Mouse (Mus musculus): ENCODE measurements at regions not wholly inside any gene's neighbourhood (a gene's known extent, or its start where the extent isn't known, plus 50 kb on each side); places are given as distances from the start of the nearest gene placed in this dataset.

DNA sequence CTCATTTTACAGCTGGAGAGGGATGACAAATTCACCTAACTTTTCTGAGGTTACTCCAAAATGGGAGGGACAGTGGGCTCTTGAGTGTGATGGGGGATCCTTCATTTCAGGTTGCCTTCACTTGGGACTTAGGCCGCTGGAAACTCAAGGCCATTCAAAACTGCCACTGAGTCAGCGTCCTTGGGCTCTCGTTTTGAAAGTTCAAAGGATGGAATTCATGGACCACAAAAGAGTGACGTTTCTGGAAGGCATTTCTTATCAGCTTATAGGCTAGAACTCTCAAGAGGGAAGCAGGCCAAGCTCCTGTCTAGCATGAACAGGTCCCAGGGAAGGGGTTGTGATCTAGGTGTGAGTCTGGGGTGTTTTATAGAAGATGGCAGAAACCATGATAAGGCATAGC lies 233.3 kb downstream of the Csl start:
- in situ Hi-C loops (cut with MseI, MboI) = no loop called here

DNA sequence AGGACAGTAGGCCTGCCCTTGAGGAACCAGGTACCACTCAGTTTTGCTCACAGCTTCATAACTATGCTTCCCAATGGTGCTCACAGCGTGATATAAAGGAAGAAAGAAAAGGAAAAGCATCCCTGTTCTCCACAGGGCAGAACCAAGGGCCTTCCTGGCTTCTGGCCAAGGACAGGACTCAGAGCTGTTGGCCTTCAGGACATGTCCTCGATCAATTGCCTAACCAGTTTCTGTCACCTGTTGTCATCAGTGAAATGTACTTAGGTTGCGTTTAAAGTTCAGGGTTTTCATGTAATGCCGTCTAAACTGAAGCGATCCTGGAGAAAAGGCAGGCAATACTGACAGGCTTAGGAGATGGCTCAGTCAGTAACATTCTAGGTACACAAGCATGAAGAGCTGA lies 232.9 kb downstream of the Csl start:
- in situ Hi-C loops (cut with MseI, MboI) = no loop called here

GRCm38 (mm10) chr10:99531104-99531503 lies 228.4 kb downstream of the Csl start:
- in situ Hi-C loops (cut with MseI, MboI) = no loop called here

DNA sequence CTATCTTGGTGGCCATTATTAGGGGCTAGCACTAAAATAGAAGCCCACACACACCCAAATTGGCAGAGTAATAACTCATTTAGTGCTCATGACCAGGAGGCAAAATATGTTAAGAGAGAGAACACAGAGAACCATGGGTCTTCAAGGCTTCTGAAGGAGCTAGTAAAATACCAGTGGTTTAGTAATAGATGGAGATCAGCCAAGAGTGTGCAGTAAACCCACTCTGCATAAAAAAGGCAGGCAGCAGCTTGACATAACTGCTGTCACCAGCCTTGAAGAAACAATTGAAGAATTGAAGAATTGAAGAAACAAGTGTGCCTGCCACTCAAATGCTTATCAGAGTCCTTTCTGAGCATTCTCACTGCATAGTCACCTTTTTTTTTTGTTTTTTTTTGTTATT lies 227.9 kb downstream of the Csl start:
- in situ Hi-C loops (cut with MseI, MboI) = no loop called here

DNA sequence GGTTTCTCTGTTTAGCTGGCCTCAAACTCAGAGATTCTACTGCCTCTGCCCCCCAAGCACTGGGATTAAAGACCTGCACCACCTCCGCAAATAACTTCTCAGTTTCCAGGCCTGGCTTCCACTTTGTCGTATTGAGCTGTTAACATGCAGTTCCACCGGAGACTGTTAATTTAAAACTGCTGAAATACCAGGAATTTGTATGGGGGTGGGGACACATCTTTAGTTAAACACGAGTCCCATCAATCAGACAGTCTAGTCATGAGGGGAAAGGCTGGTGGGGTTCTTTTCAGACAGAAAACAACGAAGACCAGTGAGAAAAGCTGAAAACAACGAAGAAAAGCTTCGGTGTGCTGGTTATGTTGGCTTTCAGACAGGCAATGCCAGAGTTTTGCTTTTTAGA lies 227.5 kb downstream of the Csl start:
- in situ Hi-C loops (cut with MseI, MboI) = no loop called here

DNA sequence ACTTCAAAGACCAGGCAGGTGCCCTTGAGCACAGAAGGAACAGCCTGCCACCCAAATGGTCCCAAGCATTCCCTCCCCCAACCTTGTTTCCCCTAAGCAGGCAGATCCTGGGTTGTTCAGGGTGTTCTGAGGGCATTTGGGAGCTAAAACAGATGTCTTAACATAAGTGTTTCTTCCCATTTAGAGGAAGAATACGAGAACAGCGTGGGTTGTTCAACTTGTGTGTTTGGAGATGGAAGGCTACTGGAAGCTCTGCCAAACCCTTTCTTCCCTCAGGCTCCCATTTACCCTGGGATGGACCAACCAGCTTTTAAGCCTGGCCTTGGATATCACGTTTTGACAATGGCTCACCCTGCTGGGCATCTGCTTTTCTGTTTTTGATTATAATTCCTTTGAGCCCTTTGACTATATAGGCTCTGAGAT lies 226.8 kb downstream of the Csl start:
- in situ Hi-C loops (cut with MseI, MboI) = no loop called here

DNA sequence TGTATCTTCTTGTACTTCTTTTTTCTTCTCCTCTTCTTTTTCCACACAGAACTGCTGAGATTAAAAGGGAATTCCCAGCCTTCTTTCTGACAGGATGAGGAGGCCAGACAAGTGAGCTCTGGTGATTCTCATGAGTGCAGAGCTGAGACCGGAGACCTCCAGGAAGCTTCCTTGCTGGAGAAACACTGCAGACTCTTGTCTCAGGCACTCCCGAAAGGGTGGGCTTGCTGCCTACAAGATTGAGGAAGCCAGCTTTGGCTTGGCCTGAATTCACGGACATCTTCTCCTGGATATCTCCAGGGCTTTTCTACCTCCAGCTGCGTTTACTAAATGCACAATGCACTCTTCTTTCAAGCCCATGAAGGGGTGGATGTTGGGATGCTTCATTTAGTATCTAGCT lies 226.0 kb downstream of the Csl start:
- in situ Hi-C loops (cut with MseI, MboI) = no loop called here

GRCm38 (mm10) chr10:99534237-99534636 lies 225.2 kb downstream of the Csl start:
- in situ Hi-C loops (cut with MseI, MboI) = no loop called here

DNA sequence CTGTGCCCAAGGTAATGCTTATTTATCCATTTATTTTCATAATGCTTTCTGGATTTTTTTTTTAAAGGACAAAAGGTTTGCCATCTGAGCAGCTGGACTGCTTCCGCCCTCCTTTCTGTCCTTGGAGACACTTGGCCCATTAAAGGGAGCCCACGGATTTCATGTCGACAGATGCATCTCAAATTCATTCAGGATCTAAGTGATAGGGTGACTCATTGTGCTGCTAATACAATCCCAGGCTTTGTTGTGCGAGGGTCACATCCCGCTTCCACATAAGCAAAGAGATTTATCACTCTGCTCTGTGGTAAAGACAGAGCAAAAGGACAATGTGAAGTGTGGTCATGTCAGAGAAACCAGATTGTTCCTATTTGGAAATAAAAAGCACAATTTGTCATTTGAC lies 220.8 kb downstream of the Csl start:
- in situ Hi-C loops (cut with MseI, MboI) = no loop called here

DNA sequence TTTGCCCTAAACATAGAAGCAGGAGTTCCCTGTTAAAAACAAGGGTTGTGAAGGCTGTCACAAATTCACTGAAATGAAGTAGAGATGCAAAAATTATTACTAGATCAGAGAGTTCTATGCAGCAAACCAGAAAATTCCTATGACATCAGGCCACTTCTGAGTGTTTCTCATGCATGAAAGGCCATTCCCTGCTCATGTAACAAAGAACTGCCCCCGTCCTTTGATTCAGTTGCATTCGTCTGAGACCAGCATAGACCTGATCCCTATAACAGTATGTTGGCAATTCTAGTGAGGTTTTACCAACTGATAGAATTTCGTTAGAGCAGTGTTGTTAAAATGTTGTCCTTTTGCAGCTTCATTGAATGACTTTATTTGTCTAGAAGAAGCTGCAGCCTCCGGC lies 207.1 kb downstream of the Csl start:
- in situ Hi-C loops (cut with MseI, MboI) = no loop called here

DNA sequence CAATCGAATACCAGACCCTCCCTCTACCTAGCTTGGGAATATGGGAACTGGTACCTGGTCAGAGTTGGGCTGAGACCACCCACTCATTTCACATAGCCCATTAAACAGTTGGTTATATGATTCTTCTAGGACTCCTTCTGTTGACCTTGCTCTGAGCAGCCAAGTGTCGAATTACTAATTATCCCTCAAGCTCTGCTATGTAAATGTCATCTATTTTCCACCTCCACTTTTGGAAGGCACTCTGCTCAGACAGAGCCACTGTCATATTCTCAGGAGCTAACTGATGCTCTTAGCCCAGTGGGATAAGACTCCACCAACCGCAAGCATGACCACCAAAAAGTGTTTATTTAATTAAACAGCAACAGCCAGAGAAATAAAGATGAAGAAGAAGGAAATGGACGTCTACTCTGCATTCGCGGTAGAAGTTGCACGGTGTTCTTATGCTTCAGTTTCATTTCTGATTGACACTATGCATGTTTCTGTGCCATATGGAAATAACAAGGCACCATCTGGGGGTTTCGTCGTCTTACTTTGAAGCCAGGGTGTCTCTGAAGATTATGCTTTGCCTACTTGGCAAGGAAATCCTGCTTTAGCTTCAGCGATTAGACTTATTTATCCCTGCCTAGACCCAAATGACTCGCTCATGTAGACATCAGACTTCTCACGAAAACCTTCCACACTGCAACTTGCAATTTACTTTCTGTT lies 206.5 kb downstream of the Csl start:
- in situ Hi-C loops (cut with MseI, MboI) = no loop called here

DNA sequence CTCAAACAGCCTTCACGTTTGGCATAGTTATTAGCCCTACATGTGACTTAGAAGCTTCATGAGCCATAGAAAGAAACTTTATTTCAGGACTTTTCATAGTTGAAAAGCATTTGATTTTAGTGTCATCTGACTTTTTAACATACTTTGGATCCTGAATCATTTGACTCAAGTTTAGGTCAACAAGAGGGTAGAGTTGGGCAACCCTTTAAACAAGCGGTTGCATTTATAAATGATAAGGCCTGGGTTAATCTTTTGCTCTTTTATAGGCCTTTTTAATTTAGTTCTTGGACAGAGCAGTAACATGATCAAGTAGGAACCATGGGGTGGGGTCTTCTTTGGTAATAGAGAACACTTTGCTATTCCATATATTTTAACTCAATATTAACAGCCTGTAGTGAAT lies 204.4 kb downstream of the Csl start:
- in situ Hi-C loops (cut with MseI, MboI) = no loop called here

GRCm38 (mm10) chr10:99555658-99556352 lies 203.7 kb downstream of the Csl start:
- in situ Hi-C loops (cut with MseI, MboI) = no loop called here

DNA sequence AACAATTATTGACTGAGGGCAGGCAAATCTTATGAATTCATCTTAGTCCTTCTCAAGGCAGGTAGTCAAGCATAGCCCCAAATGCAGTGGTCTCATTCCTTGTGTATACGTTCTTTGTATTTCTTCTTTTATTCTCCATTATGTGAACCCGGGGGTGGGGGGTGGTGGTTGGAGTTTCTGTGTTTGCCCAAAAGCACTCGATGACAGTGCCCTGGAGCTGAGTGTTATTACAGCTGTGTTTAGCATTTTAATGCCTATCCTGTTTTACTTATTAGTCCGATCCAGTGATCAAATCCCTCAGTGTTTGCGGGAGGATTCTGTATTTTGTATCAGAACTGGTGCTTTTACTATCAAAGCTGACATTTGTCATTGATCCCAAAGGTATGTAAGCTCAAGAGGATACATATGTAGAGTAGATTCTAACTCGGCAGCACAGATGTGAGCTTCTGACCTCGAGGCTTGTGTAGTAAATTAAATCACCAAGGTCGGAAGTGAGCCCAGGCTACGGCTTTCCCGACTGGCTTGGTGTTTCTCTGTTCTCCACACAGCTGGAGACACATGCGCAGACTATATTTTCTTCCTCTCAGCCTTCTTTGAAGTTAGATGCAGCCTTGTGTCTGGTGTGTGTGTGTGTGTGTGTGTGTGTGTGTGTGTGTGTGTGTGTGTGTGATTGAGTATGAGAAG lies 203.0 kb downstream of the Csl start:
- in situ Hi-C loops (cut with MseI, MboI) = no loop called here

- in situ Hi-C loops (cut with MseI, MboI) = no loop called here
These were observed 200.8 kb downstream of the Csl start for GRCm38 (mm10) chr10:99558656-99559055.

GRCm38 (mm10) chr10:99561166-99561818 lies 198.2 kb downstream of the Csl start:
- in situ Hi-C loops (cut with MseI, MboI) = no loop called here

DNA sequence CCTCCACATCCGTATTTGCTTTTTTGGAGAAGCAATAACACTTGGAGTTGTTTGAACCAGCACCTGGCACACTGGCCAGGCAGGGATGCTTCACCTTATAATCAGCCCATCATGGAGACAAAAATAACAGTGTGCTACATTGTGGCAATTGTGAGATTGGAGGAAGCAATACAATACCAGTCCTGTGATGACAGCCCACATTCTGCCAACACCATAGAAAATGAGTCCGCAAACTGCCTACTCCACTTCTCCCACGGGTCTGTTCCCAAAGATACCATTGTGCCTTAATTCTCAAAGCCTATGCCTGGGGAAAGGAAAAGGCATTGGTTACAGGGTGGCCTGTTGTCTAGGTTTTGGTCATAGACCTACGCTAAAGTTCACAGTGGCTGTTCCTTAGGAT lies 194.9 kb downstream of the Csl start:
- in situ Hi-C loops (cut with MseI, MboI) = no loop called here

DNA sequence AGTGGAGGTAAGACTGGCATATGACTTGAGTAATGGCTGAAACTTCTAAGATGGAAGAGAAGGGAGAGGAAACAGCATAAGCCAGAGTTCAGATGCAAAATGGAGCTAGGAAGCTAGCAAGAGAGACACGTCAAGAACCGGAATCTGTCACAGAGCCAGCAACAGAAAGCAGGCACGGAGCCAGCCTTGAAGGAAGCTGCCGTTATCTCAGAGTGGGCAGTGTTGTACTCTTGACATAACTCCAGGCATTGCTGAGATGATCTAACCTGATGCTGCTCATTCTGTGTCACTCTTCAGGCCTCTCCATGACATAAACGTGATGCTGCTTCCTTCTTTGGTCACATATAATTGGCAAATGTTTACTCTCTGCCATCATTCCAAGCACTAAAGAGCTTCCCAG lies 191.0 kb downstream of the Csl start:
- in situ Hi-C loops (cut with MseI, MboI) = no loop called here

DNA sequence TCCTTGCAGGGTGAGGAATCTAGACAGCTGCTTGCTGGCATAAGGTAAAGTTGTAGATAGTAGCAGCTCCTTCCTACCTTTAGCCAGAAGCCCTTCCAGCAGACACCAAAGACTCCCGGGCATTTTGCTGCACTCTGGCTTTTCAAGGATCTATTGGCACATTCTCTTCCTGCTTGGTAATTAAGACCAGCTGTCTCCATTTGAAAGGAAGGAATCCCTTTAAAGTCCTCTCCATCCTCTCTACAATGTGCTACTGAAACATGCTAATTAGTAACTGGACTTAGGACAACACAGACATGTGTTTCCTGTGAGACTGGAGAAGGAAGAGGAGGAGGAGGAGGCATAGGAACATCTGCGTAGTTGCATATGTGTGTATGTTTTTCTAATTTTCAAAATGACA lies 189.3 kb downstream of the Csl start:
- in situ Hi-C loops (cut with MseI, MboI) = loop anchor here (10.0 kb wide), 2 partner anchors 385 to 405 kb away; no protein-coding TSS in a partner anchor

- in situ Hi-C loops (cut with MseI, MboI) = loop anchor here (10.0 kb wide), 2 partner anchors 389 to 409 kb away; no protein-coding TSS in a partner anchor
These were observed 185.5 kb downstream of the Csl start for GRCm38 (mm10) chr10:99573997-99574396.

DNA sequence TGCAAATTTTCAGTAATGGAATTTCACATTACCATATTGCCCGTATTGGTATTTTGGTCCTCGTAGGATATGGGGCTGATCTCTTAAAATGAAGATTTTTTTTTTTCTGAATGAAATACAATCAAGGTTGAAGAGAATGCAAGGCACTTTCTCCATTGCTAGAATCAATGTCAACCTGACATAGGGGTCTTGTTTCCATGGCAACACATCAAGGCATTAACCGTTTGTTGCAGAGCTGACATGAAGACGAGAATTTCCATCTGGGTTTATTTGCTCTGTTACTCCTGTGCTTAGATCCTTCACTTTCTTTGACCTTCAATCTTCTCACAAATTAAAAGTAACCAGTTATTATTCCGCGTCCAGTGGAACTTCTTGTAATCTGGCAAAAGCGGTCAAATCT lies 184.2 kb downstream of the Csl start:
- in situ Hi-C loops (cut with MseI, MboI) = loop anchor here (5.0 to 10.0 kb wide), 3 partner anchors 383 to 410 kb away; no protein-coding TSS in a partner anchor

- in situ Hi-C loops (cut with MseI, MboI) = loop anchor here (5.0 to 10.0 kb wide), 3 partner anchors 384 to 412 kb away; no protein-coding TSS in a partner anchor
These were observed 183.2 kb downstream of the Csl start for GRCm38 (mm10) chr10:99576301-99576700.
